Mouse (Mus musculus): ENCODE measurements around the gene Gm10318.
A peak's percentile ranks its signal among the peaks of the same experiment; 100 is the strongest.

The Gm10318 gene

DNA sequence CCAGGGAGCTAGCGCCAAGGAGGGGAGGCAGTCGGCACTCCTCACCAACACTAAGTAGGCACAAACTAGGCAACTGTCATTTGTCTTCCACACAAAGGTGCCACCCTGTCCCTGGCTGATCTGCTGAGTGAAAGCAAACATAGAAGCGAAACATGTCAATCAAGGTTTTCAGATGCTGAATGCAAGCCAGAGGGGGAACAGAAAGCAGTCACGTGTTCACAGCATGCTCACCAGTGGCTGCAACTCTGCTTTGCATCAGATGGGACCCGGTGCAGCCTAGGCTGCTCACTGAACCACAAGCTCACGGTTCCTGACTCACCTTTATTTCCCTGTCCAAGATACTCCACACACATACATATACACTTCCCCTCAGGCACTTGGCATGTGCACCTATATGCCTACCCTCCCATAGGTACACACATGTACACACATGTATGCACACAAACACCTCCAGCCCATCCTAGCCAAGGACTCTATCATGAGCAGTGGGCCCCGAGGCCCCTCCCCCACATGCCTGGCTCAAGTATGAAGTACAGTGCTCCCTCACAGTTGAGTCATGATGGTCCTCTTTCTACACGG is 38.4 kb downstream of the Gm10318 start:
- peak; percentile 31 to 32 for DNase-seq (ENCODE audit: low spot score in 2 of 2)

DNA sequence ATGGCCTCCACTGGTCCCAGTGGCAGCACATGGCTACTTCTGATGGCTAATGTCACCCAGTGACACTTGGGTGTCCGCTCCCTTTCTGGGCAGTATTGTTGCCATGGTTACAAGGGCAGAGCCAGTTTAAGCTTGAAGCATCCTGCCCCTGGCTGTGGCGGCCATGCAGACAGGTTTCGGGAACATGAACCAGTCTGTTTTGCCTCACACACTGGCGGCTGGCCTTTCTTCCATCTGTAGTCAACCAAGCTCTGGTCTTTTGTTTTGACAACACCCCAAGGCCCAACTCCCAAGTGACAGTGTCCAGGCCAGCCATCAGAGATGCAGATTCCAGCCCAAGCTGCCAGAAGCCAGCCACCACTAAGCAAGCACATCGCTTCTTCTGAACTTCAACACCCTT is 42.9 kb downstream of the Gm10318 start:
- DNase-seq (ENCODE audit: low spot score in 2 of 2): no peak

GRCm38 (mm10) chr10:77900126-77900525 is 47.5 kb downstream of the Gm10318 start:
- no peak for DNase-seq (ENCODE audit: low spot score in 2 of 2)

- no peak for DNase-seq (ENCODE audit: low spot score in 2 of 2)
These were observed 48.5 kb downstream of the Gm10318 start for GRCm38 (mm10) chr10:77900903-77901818.

- no peak for DNase-seq (ENCODE audit: low spot score in 2 of 2)
These were observed 49.2 kb downstream of the Gm10318 start for GRCm38 (mm10) chr10:77901871-77902210.

GRCm38 (mm10) chr10:77902211-77902893 is 49.7 kb downstream of the Gm10318 start, which contains the start of gene Lrrc3:
TSS of gene Lrrc3 (minus strand) at chr10:77902536.
- peak in 1 of 2 experiments; percentile 6 for DNase-seq (ENCODE audit: low spot score in 2 of 2)

DNA sequence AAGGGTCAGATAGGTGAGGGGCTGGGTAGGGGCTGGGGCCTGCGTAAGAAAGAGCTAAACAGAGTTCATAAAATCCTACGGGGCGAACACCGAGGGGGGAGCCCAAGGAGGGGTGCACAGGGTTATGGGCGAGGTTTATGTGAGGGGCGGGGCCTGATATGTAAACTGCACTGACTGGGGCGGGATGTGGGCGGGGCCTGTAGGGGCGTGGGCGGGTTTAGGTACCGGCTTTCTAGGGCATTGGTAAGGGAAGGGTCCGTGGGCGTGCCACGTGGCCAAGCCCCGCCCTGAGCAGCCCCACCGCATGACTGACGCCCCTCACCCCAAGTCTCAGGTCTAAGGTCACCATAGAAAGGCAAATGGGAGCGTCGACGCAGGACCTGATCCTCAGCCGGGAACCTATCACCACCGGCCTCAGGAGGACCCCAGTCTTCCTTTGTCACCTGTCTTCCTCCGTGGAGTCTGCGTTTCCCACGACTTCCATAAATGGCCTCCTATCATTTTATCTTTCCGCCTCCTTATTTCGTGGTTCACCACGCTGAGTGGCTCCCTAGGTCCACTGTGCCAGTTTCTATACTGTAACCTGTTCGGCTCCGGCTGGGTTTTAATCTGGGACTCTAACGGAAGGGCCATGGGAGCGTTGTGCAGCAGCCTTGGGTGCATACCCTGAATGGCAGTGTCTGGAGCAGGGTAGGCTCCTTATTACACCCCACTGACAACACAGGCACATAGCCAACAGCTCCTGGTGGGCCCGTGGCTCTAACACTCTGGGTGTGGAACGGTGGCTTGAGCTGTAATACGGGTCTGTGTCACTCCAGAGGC is 50.4 kb downstream of the Gm10318 start:
- DNase-seq (ENCODE audit: low spot score in 2 of 2): no peak
